Mouse (Mus musculus) ovary, postnatal 10 days (tissue): ENCODE data around the gene Dennd2c.
"Not testable (repeated sequence)": the region's sequence is repeated elsewhere in the genome, so short reads cannot be mapped to it uniquely, and the experiment has no call there.

Source experiments
- DNase-seq: peaks from one replicate; pipeline ENCODE4 v3.0.0; 2022; ENCODE audit warnings: low spot score

Dennd2c gene

DNA sequence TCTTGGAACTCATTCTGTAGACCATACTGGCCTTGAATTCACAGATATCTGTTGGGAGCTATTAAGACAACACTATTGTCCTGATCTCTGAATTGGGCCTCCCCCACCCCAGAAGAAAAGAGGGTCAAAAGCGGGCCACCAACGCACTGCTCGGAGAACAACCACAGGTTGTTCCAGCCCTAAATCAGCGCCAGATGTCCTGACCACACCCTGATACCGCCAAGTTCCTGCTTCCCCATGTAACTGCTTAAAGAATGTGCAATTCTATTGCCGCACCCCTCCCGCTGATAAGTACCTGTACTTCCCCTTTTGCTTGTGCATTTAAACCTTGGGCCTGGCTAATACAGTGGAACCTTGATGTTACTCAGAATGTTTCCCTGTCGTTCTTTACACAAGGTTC lies 113.0 kb downstream of the Dennd2c start:
- not testable (repeated sequence) for DNase-seq
